Mouse (Mus musculus) left cerebral cortex, postnatal 25 days (tissue): ENCODE data around the gene Gnat1. TPM values are rescaled to one million over a fixed set of nuclear protein-coding genes. Genes with fewer than 3 reads are reported as not detected.

Source experiments
- DNase-seq, 2 experiments: peaks; one replicate each; pipeline ENCODE4 v3.0.0; 2022; ENCODE audit warnings: low spot score in 2 of 2, mixed read lengths in 1 of 2
- intact Hi-C: fragments of 180-260 bp; cut with DNase I; formaldehyde crosslinking; loops from one replicate; pipeline ENCODE4 v1.15.1; 2025
- total RNA-seq, 2 experiments: library from RNA; stranded (reverse); gene quantifications; 2 replicates each; pipeline ENCODE4 v1.2.3; 2021

Gene Gnat1
- total RNA-seq, 2 experiments from 2014 or later = 0.18 to 0.21 TPM

GRCm38 (mm10) chr9:107702606-107703185 is 23.2 kb upstream of the Gnat1 start:
- intact Hi-C loops = no loop called here
- no peak for DNase-seq

DNA sequence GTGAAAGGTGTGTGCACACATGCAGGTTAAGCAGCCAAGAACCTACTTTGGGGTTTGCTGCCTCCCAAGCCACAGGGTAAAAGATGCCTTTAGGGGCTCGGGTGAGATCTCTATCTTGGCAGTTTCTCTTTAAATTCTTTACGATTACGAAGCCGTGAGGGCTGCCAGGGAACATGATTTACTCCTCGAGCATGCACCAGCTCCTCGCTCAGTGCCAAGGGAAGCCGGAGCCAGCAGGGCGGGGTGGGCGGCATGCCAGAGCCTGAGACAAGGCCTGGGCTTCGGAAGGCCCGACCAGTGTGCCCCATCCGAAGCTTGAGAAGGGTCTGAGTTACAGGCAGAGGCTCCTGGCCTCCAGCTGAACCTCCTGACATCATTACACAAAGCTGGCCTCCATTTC is 22.1 kb upstream of the Gnat1 start:
- peak; percentile 60 to 86 for DNase-seq
- intact Hi-C loops = no loop called here

- intact Hi-C loops = no loop called here
- peak; percentile 59 to 83 for DNase-seq
Measured at GRCm38 (mm10) chr9:107700114-107700571, 20.6 kb upstream of the Gnat1 start.

DNA sequence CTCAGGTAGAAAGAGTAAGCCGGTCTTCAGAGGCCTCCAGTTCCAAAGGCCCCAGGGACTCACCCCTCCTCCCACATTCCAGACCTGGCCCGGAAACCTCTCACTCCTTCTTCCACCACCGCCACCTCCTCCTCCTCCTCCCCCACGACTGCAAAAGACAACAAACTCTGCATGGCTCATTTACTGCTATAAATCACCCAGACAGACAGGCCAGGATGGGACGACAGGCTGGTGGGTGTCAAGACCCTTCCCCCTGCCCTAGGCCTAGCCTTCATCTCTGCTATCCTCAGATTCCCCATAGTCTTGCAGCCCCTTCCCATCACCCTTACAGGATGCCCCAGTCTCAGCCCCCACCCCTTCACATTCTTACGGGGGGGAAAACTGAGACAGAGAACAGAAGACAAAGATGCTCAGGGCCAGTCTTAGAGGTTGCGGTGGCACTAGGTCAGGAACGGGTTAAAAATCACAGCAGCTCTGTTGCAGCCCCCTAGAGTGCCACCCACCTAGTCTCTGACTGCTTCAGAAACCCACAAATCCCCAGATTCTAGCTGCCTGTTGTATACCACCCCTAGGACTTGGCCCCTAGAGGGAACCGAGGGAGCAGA is 20.0 kb upstream of the Gnat1 start:
- no peak for DNase-seq
- intact Hi-C loops = no loop called here

DNA sequence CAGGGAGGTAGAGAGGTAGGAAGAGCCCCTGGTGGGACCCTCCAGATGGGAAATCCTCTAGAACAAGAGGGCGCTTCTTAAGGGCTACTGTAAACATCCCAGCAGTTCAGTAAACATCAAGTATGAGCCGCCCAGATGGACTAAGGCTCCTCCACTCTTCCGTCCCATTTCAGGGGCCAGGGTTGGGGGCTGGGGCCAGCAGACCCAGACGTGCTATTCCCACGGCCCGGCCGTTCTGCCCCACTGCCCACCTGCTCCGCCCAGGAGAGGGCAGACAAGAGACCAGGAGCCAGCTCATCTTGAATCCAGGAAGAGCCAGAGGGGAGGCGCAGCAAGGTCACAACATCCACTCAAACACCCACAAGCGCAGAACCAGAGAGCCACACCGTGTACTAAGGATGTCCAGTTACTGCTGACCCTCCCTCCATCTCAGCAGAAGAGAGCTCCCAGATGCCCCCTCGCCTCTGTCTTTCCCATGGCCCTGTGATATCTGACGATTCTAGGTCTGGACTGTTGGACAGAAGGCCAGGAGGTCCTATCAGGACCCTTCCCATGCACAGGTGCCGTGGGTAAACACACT is 19.2 kb upstream of the Gnat1 start:
- DNase-seq = no peak
- intact Hi-C loops = no loop called here

DNA sequence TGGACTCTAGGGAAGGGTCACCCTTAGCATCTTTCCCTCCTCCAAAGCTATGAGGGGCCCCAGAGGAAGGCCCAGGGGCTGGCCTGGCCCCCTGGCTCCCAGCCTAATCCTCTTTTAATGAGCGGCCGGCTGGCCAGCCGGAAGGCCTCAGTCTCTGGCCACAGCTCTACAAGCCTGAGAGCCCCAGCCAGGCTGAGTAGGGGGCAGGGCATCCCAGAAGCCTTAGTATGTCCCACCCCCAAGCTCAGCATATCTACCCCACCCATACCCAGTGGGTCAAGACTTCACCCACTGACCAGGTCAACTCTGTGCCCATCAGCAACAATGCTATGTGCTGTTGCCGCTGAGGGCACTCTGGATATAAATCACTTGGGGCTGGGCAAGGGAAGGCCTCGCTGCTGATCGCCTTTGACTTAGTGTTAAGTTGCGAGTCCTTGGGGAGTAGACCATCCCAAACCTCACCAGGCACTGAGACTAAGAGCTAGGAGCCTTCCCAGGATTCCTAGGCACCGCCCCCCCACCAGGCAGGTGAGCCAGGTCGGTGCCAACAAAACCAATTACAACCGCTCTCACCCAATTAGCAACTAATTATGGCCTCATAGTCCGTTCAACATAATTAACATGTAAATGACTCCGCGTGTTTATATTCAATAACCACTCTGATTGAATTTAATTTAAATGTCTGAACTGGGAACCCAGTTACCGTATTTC is 18.5 kb upstream of the Gnat1 start:
- intact Hi-C loops = no loop called here
- DNase-seq = no peak

GRCm38 (mm10) chr9:107696845-107697610 is 17.5 kb upstream of the Gnat1 start:
- intact Hi-C loops = no loop called here
- DNase-seq = no peak

GRCm38 (mm10) chr9:107696106-107696479 is 16.6 kb upstream of the Gnat1 start:
- intact Hi-C loops = no loop called here
- DNase-seq = no peak

- no peak for DNase-seq
- intact Hi-C loops = no loop called here
Measured at GRCm38 (mm10) chr9:107695441-107696105, 16.1 kb upstream of the Gnat1 start.

DNA sequence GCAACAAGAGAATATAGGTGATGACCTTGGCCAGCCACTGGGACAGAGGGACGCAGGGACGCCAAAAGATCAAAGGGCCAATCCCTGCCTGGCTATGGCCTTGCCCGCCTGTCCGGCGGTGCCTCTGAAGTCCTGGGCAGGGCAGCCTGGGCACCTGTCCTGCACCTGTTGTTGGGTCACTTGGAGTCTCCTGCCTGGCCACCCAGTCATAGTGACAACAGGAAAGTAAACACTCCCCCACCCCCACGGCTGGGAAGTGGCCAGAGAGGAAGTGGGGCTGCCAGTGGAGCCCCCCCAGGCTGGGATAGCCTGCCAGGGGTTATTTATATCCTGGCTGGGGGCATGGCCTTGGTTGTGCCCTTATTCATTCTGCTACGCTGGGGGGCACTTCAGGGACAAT is 15.1 kb upstream of the Gnat1 start:
- no peak for DNase-seq
- intact Hi-C loops = no loop called here

GRCm38 (mm10) chr9:107693433-107693987 is 14.0 kb upstream of the Gnat1 start:
- DNase-seq = no peak
- intact Hi-C loops = no loop called here

DNA sequence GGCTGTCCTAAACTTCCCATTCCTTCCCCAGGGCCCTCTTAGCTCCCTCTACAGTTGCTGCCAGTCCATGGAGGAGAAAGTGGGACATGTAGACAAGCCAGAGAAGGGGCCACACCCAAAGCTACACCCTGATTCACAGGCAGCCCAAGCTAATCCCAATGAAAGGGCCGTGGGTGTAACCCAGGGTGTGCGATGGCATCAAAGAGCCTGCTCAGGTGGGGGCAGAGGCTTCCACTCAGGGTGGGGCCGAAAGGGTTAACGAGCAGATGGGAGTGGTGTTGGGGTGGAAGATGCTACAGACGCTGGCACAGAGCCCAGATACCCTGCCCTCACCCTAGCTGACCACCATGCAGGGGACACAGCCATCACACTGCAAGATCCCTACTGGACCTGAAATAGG is 13.3 kb upstream of the Gnat1 start:
- intact Hi-C loops = no loop called here
- DNase-seq = no peak

- no peak for DNase-seq
- intact Hi-C loops = no loop called here
Measured at GRCm38 (mm10) chr9:107690391-107690790, 10.9 kb upstream of the Gnat1 start.

- intact Hi-C loops = no loop called here
- DNase-seq = no peak
Measured at GRCm38 (mm10) chr9:107688939-107689338, 9.4 kb upstream of the Gnat1 start.

DNA sequence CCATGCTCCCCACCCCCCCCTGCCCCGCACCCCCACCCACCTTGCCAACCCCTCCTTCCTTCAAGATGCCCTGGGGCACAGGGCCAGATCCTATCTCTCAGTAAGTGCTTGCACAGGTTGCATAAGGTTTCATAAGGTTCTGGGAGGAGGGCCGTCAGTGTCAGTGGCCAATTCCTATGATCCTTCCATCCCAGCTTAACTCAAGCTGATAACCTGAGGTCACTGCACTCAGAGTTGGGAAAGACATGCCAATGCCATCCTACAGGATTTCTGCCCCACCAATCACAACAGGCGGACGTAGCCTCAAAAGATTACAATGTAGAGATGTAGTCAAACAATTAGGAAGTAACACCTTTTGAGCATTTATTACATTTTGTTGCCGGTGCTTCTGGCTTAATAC is 8.9 kb upstream of the Gnat1 start:
- intact Hi-C loops = no loop called here

GRCm38 (mm10) chr9:107685231-107685981 is 5.9 kb upstream of the Gnat1 start:
- intact Hi-C loops = loop anchor here (1.0 kb wide), 1 partner anchor 53 kb away; no protein-coding TSS in a partner anchor
- peak in 1 of 2 experiments; percentile 31 for DNase-seq

More for the DNA sequence above, 8.9 kb upstream of the Gnat1 start:
- DNase-seq = no peak

DNA sequence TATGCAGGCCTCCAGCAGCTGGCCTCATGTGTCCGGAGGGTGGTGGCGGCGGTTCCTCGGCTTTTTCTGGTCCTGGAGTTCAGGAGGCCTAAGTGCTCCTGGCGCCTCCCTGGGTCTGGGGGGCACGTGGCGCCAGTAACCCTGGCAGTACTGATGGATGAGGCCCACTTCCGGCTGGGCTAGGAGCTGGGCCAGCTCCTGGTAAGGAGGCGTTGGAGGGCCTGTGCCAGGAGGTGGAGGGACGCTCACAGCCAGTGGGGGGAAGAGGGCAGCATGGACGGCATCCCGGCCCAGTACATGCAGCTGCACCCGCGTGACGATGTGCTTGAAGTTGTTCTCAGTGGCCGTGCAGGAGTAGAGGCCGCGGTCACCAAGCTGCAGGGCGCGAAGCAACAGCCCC is 2.9 kb upstream of the Gnat1 start:
- no peak for DNase-seq

DNA sequence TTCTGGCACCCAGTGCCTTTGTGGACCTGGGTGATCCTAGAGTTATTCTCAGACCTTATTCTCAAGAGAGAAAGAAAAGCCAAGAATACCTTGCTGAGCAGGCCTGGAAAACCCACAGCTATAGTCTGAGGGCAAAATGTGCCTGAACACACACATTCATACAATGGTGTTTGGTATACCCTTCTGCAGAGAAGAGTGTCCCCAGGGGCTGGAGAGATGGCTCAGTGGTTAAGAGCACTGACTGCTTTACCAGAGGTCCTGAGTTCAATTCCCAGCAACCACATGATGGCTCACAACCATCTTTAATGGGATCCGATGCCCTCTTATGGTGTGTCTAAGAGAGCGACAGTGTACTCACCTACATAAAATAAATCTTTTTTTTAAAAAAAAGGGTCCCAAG is 651 bp downstream of the Gnat1 start:
- intact Hi-C loops = no loop called here
- DNase-seq = no peak

More for the DNA sequence above, 2.9 kb upstream of the Gnat1 start:
- intact Hi-C loops = no loop called here
